Mouse (Mus musculus) small intestine, adult 2 months (tissue): Measurements from ENCODE around the gene Rapsn. TPM values are rescaled to one million over a fixed set of nuclear protein-coding genes. Genes with fewer than 3 reads are reported as not detected.
"Not testable (repeated sequence)": the region's sequence is repeated elsewhere in the genome, so short reads cannot be mapped to it uniquely, and the experiment has no call there.

Source experiments
- H3K27ac ChIP-seq: fragments of 200-500 bp; 2 replicates; pipeline ENCODE4 v1.5.1; 2012; ENCODE audit warnings: low read depth, low read length, control low read depth, inconsistent platforms; ENCODE audit not compliant: insufficient read depth
- H3K27me3 ChIP-seq: fragments of 200-500 bp; 2 replicates; pipeline ENCODE4 v1.6.1; 2012; ENCODE audit warnings: mild to moderate bottlenecking, moderate library complexity, low read length, inconsistent platforms; ENCODE audit not compliant: control insufficient read depth, insufficient read depth
- H3K36me3 ChIP-seq: fragments of 200-500 bp; 2 replicates; pipeline ENCODE4 v1.6.1; 2012; ENCODE audit warnings: mild to moderate bottlenecking, low read length, control low read depth, inconsistent platforms; ENCODE audit not compliant: control insufficient read depth, insufficient read depth
- H3K4me1 ChIP-seq: fragments of 200-500 bp; 2 replicates; pipeline ENCODE4 v1.6.1; 2012; ENCODE audit warnings: low read length, inconsistent platforms, mixed read lengths; ENCODE audit not compliant: control insufficient read depth, insufficient read depth, insufficient read length
- H3K4me3 ChIP-seq: fragments of 200-500 bp; 2 replicates; pipeline ENCODE4 v1.5.1; 2012; ENCODE audit warnings: low read depth, mild to moderate bottlenecking, control low read depth, inconsistent platforms, low read length, moderate library complexity
- CTCF ChIP-seq: fragments of 200-500 bp; IDR thresholded peaks from 2 replicates; pipeline ENCODE4 v1.5.1; 2012; ENCODE audit warnings: low read depth, mild to moderate bottlenecking, control low read depth, inconsistent platforms, low read length, moderate library complexity, mixed read lengths; ENCODE audit not compliant: insufficient replicate concordance, insufficient read length; ENCODE audit errors: extremely low read depth
- POLR2A ChIP-seq: fragments of 200-500 bp; IDR thresholded peaks from 2 replicates; pipeline ENCODE4 v1.6.1; 2012; ENCODE audit warnings: low read depth, mild to moderate bottlenecking, control low read depth, inconsistent platforms, low read length, moderate library complexity
- WGBS: fragments of 180-500 bp; shearing (Covaris S2); methylation state at CpG from one replicate; pipeline ENCODE4 v1.1.7; 2018; 5-methylcytosine and 5-hydroxymethylcytosine counted together
- polyA plus RNA-seq: library from polyadenylated mRNA; depleted of rRNA; stranded (reverse); fragments of >200 nt; gene quantifications from 2 replicates; pipeline ENCODE4 v1.2.3, GENCODE M21; 2012

Gene Rapsn
- polyA plus RNA-seq, 1 experiment = 0.51 TPM

GRCm38 (mm10) chr2:91041786-91042185 lies 6.4 kb downstream of the Rapsn start:
- H3K4me3 ChIP-seq = no peak overlapping the region
- no peak overlapping the region for H3K27ac ChIP-seq
- H3K36me3 ChIP-seq = no peaks in the 10 kb centered on the region
- TF ChIP-seq CTCF = no peak
- no peak for TF ChIP-seq POLR2A
- H3K27me3 ChIP-seq = no peaks in the 10 kb centered on the region
- WGBS = 84% methylated on average over 8 of the region's 8 CpGs
- H3K4me1 ChIP-seq = 0 out of 2 replicates have a peak, but pooled peaks cover 5% of the 10 kb centered on the region

GRCm38 (mm10) chr2:91042651-91043398 lies 7.4 kb downstream of the Rapsn start:
- Histone ChIP-seq H3K27ac (no peak overlapping the region), H3K4me1 (0 out of 2 replicates have a peak, but pooled peaks cover 5% of the 10 kb centered on the region), H3K36me3 (no peaks in the 10 kb centered on the region), H3K4me3 (peak overlapping the region; percentile 24), H3K27me3 (no peaks in the 10 kb centered on the region)
- TF ChIP-seq CTCF (no peak), POLR2A (no peak)
- 41% methylated on average over 21 of the region's 21 CpGs for WGBS

- no peak overlapping the region for H3K4me3 ChIP-seq
- H3K4me1 ChIP-seq = 0 out of 2 replicates have a peak, but pooled peaks cover 5% of the 10 kb centered on the region
- no peaks in the 10 kb centered on the region for H3K27me3 ChIP-seq
- WGBS = 72% methylated on average over 13 of the region's 13 CpGs
- no peak overlapping the region for H3K27ac ChIP-seq
- H3K36me3 ChIP-seq = no peaks in the 10 kb centered on the region
- TF ChIP-seq CTCF = no peak
- no peak for TF ChIP-seq POLR2A
These were observed 9.3 kb downstream of the Rapsn start for GRCm38 (mm10) chr2:91044727-91045126.

- 90% methylated on average over 1 of the region's 1 CpGs for WGBS
- H3K27me3 ChIP-seq, H3K4me1 ChIP-seq, H3K4me3 ChIP-seq, H3K27ac ChIP-seq, H3K36me3 ChIP-seq: not testable (repeated sequence)
These were observed 10.4 kb downstream of the Rapsn start for GRCm38 (mm10) chr2:91045805-91046204.

GRCm38 (mm10) chr2:91047359-91047758 lies 11.9 kb downstream of the Rapsn start:
- Histone ChIP-seq H3K36me3 (no peaks in the 10 kb centered on the region), H3K4me1 (0 out of 2 replicates have a peak, but pooled peaks cover 5% of the 10 kb centered on the region), H3K27me3 (no peaks in the 10 kb centered on the region), H3K4me3 (no peak overlapping the region), H3K27ac (no peak overlapping the region)
- WGBS = 54% methylated on average over 9 of the region's 9 CpGs
- TF ChIP-seq POLR2A = no peak
- TF ChIP-seq CTCF = no peak

- H3K4me3 ChIP-seq = no peak overlapping the region
- H3K27me3 ChIP-seq = no peaks in the 10 kb centered on the region
- H3K4me1 ChIP-seq = no peaks in the 10 kb centered on the region; the same call in 1 of the 2 replicates
- H3K27ac ChIP-seq = no peak overlapping the region
- no peak for TF ChIP-seq POLR2A
- no peak for TF ChIP-seq CTCF
- 48% methylated on average over 3 of the region's 3 CpGs for WGBS
- peaks cover 18% of the 10 kb centered on the region for H3K36me3 ChIP-seq
These were observed 16.5 kb downstream of the Rapsn start for GRCm38 (mm10) chr2:91051917-91052316.

GRCm38 (mm10) chr2:91052752-91053151 lies 17.3 kb downstream of the Rapsn start:
- no peaks in the 10 kb centered on the region for H3K27me3 ChIP-seq
- TF ChIP-seq POLR2A (no peak), CTCF (no peak)
- 35% methylated on average over 2 of the region's 2 CpGs for WGBS

More at GRCm38 (mm10) chr2:91052752-91053151, 17.3 kb downstream of the Rapsn start:
- Histone ChIP-seq H3K4me3 (no peak overlapping the region), H3K27ac (no peak overlapping the region), H3K4me1 (no peaks in the 10 kb centered on the region; the same call in 1 of the 2 replicates), H3K36me3 (peaks cover 25% of the 10 kb centered on the region)
